Mouse (Mus musculus): ENCODE data around the gene Olfr761. TPM values are rescaled to one million over a fixed set of nuclear protein-coding genes. Genes with fewer than 3 reads are reported as not detected.

The Olfr761 gene
- polyA plus RNA-seq, 1 experiment from 2014 or later = not detected

Other genes starting within 250 kb of the Olfr761 start
- not detected in 2 replicates for gene Olfr120, start 231.3 kb downstream of the Olfr761 start, polyA plus RNA-seq (2014; fragmentation: Nextera tagmentation; extraction: Ambion mirVana)
- not detected in 2 replicates for gene Olfr121, start 204.2 kb downstream of the Olfr761 start, polyA plus RNA-seq (2014; fragmentation: Nextera tagmentation; extraction: Ambion mirVana)
- gene Olfr122, start 184.5 kb downstream of the Olfr761 start, polyA plus RNA-seq (2014; fragmentation: Nextera tagmentation; extraction: Ambion mirVana) = not detected in 2 replicates
- gene Olfr123, start 159.6 kb downstream of the Olfr761 start, polyA plus RNA-seq (2014; fragmentation: Nextera tagmentation; extraction: Ambion mirVana) = not detected in 2 replicates
- gene Olfr124, start 153.2 kb downstream of the Olfr761 start, polyA plus RNA-seq (2014; fragmentation: Nextera tagmentation; extraction: Ambion mirVana) = not detected in 2 replicates
- gene Olfr125, start 120.1 kb downstream of the Olfr761 start, polyA plus RNA-seq (2014; fragmentation: Nextera tagmentation; extraction: Ambion mirVana) = not detected in 2 replicates
- not detected in 2 replicates for gene Olfr126, start 105.6 kb downstream of the Olfr761 start, polyA plus RNA-seq (2014; fragmentation: Nextera tagmentation; extraction: Ambion mirVana)
- not detected in 2 replicates for gene Olfr127, start 52.6 kb downstream of the Olfr761 start, polyA plus RNA-seq (2014; fragmentation: Nextera tagmentation; extraction: Ambion mirVana)
- not detected in 2 replicates for gene Olfr128, start 32.5 kb downstream of the Olfr761 start, polyA plus RNA-seq (2014; fragmentation: Nextera tagmentation; extraction: Ambion mirVana)
- gene Olfr129, start 107.0 kb upstream of the Olfr761 start, polyA plus RNA-seq (2014; fragmentation: Nextera tagmentation; extraction: Ambion mirVana) = not detected in 2 replicates
- gene Olfr130, start 110.8 kb upstream of the Olfr761 start, polyA plus RNA-seq (2014; fragmentation: Nextera tagmentation; extraction: Ambion mirVana) = not detected in 2 replicates
- gene Olfr131, start 135.6 kb upstream of the Olfr761 start, polyA plus RNA-seq (2014; fragmentation: Nextera tagmentation; extraction: Ambion mirVana) = not detected in 2 replicates
- not detected in 2 replicates for gene Olfr132, start 181.4 kb upstream of the Olfr761 start, polyA plus RNA-seq (2014; fragmentation: Nextera tagmentation; extraction: Ambion mirVana)
- not detected in 2 replicates for gene Olfr133, start 192.2 kb upstream of the Olfr761 start, polyA plus RNA-seq (2014; fragmentation: Nextera tagmentation; extraction: Ambion mirVana)
- gene Olfr134, start 218.3 kb upstream of the Olfr761 start, polyA plus RNA-seq (2014; fragmentation: Nextera tagmentation; extraction: Ambion mirVana) = not detected in 2 replicates

All from heart, embryonic 14.5 days (tissue).